Mouse (Mus musculus): ENCODE data around the gene Nmur2.

DNA sequence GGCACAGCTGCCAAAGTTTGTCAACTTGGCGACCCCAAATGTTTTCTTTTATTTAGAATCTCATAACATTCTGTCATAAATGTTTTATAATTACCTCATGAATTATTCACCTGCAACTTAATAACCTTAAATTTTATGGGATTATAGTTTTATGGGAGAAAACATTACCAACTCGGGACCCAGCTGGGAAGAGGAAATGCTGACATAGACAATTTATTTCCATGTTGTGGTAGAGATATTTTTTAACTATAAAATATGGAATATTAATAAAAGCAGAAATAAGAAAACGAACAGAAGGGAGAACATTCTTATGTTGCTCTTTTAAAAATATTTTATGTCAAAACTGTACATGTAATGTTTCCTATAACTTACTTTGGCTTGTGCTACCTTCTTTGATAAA is 56.2 kb downstream of the Nmur2 start:
- no peak for TF ChIP-seq POLR2A (IDR thresholded peaks at IDR 0.05; ENCODE audit: borderline replicate concordance, low read depth, low read length)
- no peak for TF ChIP-seq CTCF (IDR thresholded peaks at IDR 0.05; ENCODE audit: low read depth, low read length)

Data from bone marrow macrophage, adult 2 months (primary cell).